Comparison of ENCODE assay signal across 8 mouse cellular contexts in genomic region chr4:32179707-32180241, GRCm38 (mm10). TPM values are rescaled to one million over a fixed set of nuclear protein-coding genes. Genes with fewer than 3 reads are reported as not detected.
A peak's percentile ranks its signal among the peaks of the same experiment; 100 is the strongest.
DNase-seq lines count a peak whose midpoint lies in the region.

No protein-coding gene starts in this region.

- H3K27ac ChIP-seq in midbrain, embryonic 10.5 days (replicated peaks): no peak overlapping the region

- H3K4me3 ChIP-seq in midbrain, embryonic 10.5 days: no peak overlapping the region

- intact Hi-C loops in gastrocnemius, postnatal 14 days (cut with DNase I; ENCODE audit: low total_unique reads): no loop called here

- H3K27me3 ChIP-seq in midbrain, embryonic 10.5 days (ENCODE audit: low read depth, poor library complexity, severe bottlenecking): no peaks in the 10 kb centered on the region

- WGBS in midbrain, embryonic 10.5 days: 65% methylated on average over 8 of the region's 8 CpGs

- DNase-seq in adrenal gland, adult (ENCODE audit: inconsistent age in 2 of 2, low spot score in 1 of 2): peak; percentile 71 to 91
- no peak for DNase-seq in adrenal gland, postnatal 4 days (ENCODE audit: low spot score in 2 of 2)
- peak; percentile 64 for DNase-seq in adrenal gland, postnatal 14 days
- peak; percentile 7 for DNase-seq in gastrocnemius, postnatal 14 days
- peak; percentile 40 for DNase-seq in kidney, adult 18-20 months
- peak; percentile 54 to 65 for DNase-seq in lung, postnatal 4 days
- no peak for DNase-seq in c-Kit-positive CD71-positive TER-119-positive erythroid progenitor cells, embryonic 14.5 days (ENCODE audit: low spot score)
- DNase-seq in midbrain, embryonic 10.5 days (ENCODE audit: low spot score): no peak

- H3K36me3 ChIP-seq in midbrain, embryonic 10.5 days: no peaks in the 10 kb centered on the region

- peaks cover 32% of the 10 kb centered on the region for H3K4me1 ChIP-seq in midbrain, embryonic 10.5 days

- no peaks in the 10 kb centered on the region for H3K9me3 ChIP-seq in midbrain, embryonic 10.5 days (replicated peaks)

RNA-seq across cellular contexts. Expression of gene Bach2, which starts 58.8 kb away (rescaled TPM):
- 10 to 100 TPM; 14.1 to 14.4 TPM for total RNA-seq in adrenal gland, postnatal 4 days (2021)
- 7.3 and 18.0 TPM in 2 replicates for total RNA-seq in adrenal gland, postnatal 14 days (2021)
- 1 to 10 TPM; 4.7 to 6.4 TPM for total RNA-seq in gastrocnemius, postnatal 14 days (2021)
- polyA plus RNA-seq in midbrain, embryonic 10.5 days (2016; fragmentation: Nextera tagmentation; extraction: Ambion mirVana): 7.7 and 10.0 TPM in 2 replicates

Comparison
In these comparisons a context has a peak if more than half of its experiments do, and no peak if none do; other contexts are left out.
1. DNase-seq: peak in adrenal gland, adult (2 of 2), adrenal gland, postnatal 14 days (single experiment), gastrocnemius, postnatal 14 days (single experiment), kidney, adult 18-20 months (single experiment) and lung, postnatal 4 days (2 of 2); none in adrenal gland, postnatal 4 days (0 of 2), c-Kit-positive CD71-positive TER-119-positive erythroid progenitor cells, embryonic 14.5 days (single experiment) and midbrain, embryonic 10.5 days (single experiment).